Mouse (Mus musculus): Measurements from ENCODE around the gene Eif2b2. TPM values are rescaled to one million over a fixed set of nuclear protein-coding genes. Genes with fewer than 3 reads are reported as not detected.

Eif2b2 gene
- polyA plus RNA-seq, 1 experiment from 2014 or later, result 55.9 TPM

DNA sequence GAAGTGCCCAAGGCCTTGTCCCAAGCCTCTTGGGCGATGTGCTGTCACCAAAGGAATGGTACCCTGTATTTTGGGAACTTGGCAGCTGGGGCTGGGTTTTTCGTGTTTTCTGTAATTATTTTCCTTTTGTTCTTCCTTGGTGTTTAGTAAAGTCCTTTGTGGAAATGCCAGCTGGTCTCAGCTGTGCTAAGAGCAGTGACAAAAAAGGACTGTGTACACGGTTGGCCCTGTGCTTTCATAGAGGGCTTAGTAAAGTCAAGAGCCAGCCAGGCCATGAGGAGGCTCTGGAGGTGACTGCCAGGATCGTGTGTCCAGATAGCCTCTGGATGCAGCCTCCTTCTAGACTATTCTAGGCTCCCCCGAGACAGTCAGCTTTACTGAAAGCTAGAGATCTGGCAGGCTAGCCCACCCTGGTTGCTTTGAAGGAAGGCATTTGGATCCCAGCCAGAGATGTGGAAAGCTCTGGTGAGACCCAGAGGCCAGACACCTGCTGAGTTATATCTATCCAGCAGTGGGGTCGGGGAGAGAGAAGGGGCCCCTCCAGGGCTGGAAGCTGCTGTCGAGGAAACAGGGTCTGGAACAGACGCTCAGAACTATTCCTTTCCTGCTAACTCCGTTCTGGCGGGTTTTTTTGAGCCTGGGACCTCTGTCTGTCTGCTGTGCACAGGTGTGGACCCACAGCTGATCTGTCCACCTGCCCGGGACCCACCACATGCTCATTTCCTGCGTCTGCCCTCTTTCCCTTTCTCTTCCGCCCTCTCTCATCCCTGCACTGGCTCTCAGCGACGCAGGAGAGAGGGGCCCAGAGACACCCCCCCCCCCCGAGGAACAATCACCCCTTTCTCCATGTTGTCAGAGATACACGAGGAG, 37.6 kb upstream of the Eif2b2 start:
- H3K4me1 ChIP-seq, result peaks cover 41% of the 10 kb centered on the region
- peak overlapping the region; percentile 40 for H3K4me2 ChIP-seq
- no peak overlapping the region; the same call in 1 of the 2 replicates for H3K4me3 ChIP-seq
- no peak overlapping the region for H3K27ac ChIP-seq (replicated peaks)
- no peaks in the 10 kb centered on the region for H3K9me3 ChIP-seq
- H3K36me3 ChIP-seq, result no peaks in the 10 kb centered on the region
- WGBS, result 22% methylated on average over 17 of the region's 17 CpGs
- peaks cover 53% of the 10 kb centered on the region for H3K27me3 ChIP-seq (replicated peaks)
- no peak for ATAC-seq (ENCODE audit: extremely low read depth, insufficient number of reproducible peaks, low FRiP score, low TSS enrichment)
- H3K9ac ChIP-seq, result peak overlapping the region; percentile 50

DNA sequence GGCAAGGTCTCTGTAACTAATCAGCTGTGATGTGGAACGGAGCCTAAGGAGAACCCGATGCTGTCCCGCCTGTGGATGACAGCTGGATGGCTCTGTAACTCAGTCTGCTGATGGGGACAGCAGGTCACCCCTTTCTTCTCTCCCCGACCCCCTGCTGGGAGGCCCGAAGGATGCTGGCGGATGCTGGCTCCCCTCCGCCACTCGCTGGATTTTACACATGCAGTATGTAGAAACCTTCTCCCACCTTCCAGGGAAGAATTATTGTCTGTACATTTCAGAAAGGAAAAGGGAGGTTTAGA, 37.0 kb upstream of the Eif2b2 start:
- peaks cover 36% of the 10 kb centered on the region for H3K4me1 ChIP-seq
- no peaks in the 10 kb centered on the region for H3K36me3 ChIP-seq
- H3K27ac ChIP-seq (replicated peaks), result no peak overlapping the region
- H3K4me2 ChIP-seq, result peak overlapping the region; percentile 40; the same call in 1 of the 2 replicates
- peaks cover 53% of the 10 kb centered on the region for H3K27me3 ChIP-seq (replicated peaks)
- H3K4me3 ChIP-seq, result no peak overlapping the region; the same call in 1 of the 2 replicates
- no peak for ATAC-seq (ENCODE audit: extremely low read depth, insufficient number of reproducible peaks, low FRiP score, low TSS enrichment)
- peak overlapping the region; percentile 50 for H3K9ac ChIP-seq
- no peaks in the 10 kb centered on the region for H3K9me3 ChIP-seq
- 25% methylated on average over 8 of the region's 8 CpGs for WGBS

DNA sequence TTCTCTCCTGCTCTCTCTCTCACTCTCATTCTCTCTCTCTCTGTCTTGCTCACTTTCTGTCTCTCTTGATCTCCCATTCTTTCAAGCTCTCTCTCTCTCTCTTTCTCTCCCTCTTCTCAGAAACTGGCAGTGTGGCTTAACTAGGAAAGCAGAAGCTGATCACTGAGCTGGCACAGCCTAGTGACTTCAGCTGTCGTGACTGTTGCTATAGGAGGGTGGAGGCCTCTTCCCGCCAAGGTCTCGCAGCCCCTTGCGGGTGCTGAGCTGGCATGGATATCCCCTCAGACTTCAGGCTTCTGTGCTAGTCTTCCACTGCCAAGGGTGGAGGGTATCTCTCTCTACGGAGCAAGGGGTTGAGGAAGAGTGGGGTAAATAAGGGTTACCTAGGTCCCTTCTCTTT, 36.4 kb upstream of the Eif2b2 start:
- WGBS, result 70% methylated on average over 5 of the region's 5 CpGs
- peaks cover 49% of the 10 kb centered on the region for H3K27me3 ChIP-seq (replicated peaks)
- ATAC-seq (ENCODE audit: extremely low read depth, insufficient number of reproducible peaks, low FRiP score, low TSS enrichment), result no peak

DNA sequence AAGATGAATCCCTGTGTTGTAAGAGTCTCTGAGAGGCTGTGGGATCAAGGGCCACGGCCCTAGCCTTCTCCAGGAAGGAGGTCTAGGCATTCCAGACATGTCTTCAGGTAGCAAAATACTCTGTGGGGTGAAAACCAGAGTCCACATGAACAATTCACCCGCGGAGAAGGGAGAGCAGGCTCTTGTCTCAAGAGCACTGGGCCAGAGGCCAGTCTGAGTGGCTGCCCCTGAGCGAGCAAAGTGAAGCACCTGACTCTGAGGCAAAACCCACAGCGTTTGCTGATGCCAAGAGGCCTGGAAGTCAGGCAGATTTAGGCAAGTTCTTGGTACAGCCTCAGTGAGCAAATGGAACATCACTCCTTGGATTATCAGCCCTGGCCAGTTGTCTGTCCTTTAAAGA, 35.2 kb upstream of the Eif2b2 start:
- 52% methylated on average over 5 of the region's 5 CpGs for WGBS
- Histone ChIP-seq H3K27ac (replicated peaks) (no peak overlapping the region), H3K9me3 (no peaks in the 10 kb centered on the region), H3K27me3 (replicated peaks) (peaks cover 37% of the 10 kb centered on the region), H3K9ac (no peak overlapping the region), H3K36me3 (no peaks in the 10 kb centered on the region), H3K4me2 (no peak overlapping the region), H3K4me3 (no peak overlapping the region), H3K4me1 (peaks cover 31% of the 10 kb centered on the region)
- no peak for ATAC-seq (ENCODE audit: extremely low read depth, insufficient number of reproducible peaks, low FRiP score, low TSS enrichment)

More for the DNA sequence above, 36.4 kb upstream of the Eif2b2 start:
- peaks cover 31% of the 10 kb centered on the region for H3K4me1 ChIP-seq
- no peak overlapping the region for H3K4me2 ChIP-seq
- H3K36me3 ChIP-seq, result no peaks in the 10 kb centered on the region
- no peak overlapping the region for H3K27ac ChIP-seq (replicated peaks)
- no peaks in the 10 kb centered on the region for H3K9me3 ChIP-seq
- no peak overlapping the region for H3K9ac ChIP-seq
- H3K4me3 ChIP-seq, result no peak overlapping the region

DNA sequence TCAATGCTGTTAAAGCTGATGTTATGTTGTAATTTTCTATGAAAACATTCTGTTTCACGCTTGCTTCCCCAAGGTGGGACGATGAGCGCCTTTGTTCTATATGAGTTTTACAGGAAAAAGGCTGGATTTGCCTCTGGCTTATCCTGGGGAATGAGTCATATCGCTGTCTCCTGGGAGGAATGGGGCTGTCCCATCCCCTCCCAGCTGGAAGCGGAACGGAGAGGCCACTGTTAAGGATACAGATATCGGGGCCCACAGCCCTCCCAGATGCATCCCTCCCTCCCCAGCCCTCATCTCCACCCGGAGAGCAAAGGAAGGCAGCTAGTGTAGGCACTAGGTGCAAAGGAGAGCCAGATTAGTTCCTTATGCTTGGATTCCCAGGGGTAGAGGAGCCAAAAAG, 33.5 kb upstream of the Eif2b2 start:
- Histone ChIP-seq H3K9me3 (0 out of 2 replicates have a peak, but pooled peaks cover 4% of the 10 kb centered on the region), H3K9ac (no peak overlapping the region), H3K27ac (replicated peaks) (peak overlapping the region; percentile 68), H3K27me3 (replicated peaks) (peaks cover 21% of the 10 kb centered on the region), H3K4me3 (no peak overlapping the region), H3K4me1 (peaks cover 31% of the 10 kb centered on the region), H3K36me3 (no peaks in the 10 kb centered on the region), H3K4me2 (no peak overlapping the region)
- 28% methylated on average over 8 of the region's 8 CpGs for WGBS
- no peak; the same call in 1 of the 2 replicates for ATAC-seq (ENCODE audit: extremely low read depth, insufficient number of reproducible peaks, low FRiP score, low TSS enrichment)

DNA sequence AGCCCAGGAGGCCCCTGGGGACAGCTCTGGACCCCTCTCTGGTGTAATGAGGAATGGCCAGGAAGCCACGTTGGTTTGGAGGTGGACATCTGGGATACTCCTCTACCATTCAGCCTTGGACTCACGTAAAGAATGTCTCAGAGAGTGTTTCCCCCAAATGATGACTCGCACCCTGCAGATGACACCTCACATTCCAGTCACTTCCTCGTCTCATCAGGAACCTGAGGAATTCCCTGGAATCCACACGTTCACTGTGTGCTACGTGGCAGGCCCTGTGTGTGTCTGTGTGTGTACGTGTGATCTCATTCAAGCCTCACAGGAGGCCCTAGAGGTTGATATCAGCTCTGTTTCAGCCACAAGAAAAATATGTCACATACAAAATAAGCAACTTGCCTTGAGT, 32.9 kb upstream of the Eif2b2 start:
- Histone ChIP-seq H3K4me3 (no peak overlapping the region), H3K9me3 (0 out of 2 replicates have a peak, but pooled peaks cover 4% of the 10 kb centered on the region), H3K4me1 (peaks cover 28% of the 10 kb centered on the region), H3K9ac (no peak overlapping the region), H3K4me2 (no peak overlapping the region), H3K27ac (replicated peaks) (peak overlapping the region; percentile 68), H3K36me3 (no peaks in the 10 kb centered on the region), H3K27me3 (replicated peaks) (peaks cover 15% of the 10 kb centered on the region)
- no peak for ATAC-seq (ENCODE audit: extremely low read depth, insufficient number of reproducible peaks, low FRiP score, low TSS enrichment)
- 40% methylated on average over 7 of the region's 7 CpGs for WGBS

DNA sequence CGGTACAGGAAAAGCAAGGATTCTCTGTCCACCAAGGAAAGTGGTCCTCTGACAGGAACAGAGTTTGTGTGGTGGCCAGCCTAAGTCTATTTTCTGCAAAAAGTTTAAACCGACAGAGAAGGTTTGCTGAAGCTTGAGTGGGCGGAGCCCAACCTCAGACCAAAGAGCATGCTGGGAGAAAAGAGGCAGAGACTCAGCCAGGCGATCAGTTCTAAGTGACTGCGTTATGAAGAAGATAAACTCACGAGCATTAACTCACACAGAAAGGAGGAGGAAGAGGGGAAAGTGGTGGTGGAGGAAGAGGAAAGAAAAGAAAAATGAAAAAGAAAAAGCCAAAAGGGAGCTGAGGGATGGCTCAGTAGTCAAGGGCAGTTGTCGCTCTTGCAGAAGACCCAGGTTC, 29.0 kb upstream of the Eif2b2 start:
- no peak overlapping the region for H3K27ac ChIP-seq (replicated peaks)
- no peak overlapping the region for H3K9ac ChIP-seq
- 0 out of 2 replicates have a peak, but pooled peaks cover 4% of the 10 kb centered on the region for H3K9me3 ChIP-seq
- H3K4me2 ChIP-seq, result no peak overlapping the region
- no peaks in the 10 kb centered on the region for H3K36me3 ChIP-seq
- 71% methylated on average over 7 of the region's 7 CpGs for WGBS
- no peak overlapping the region for H3K4me3 ChIP-seq
- no peak for ATAC-seq (ENCODE audit: extremely low read depth, insufficient number of reproducible peaks, low FRiP score, low TSS enrichment)
- peaks cover 41% of the 10 kb centered on the region for H3K4me1 ChIP-seq
- peaks cover 10% of the 10 kb centered on the region for H3K27me3 ChIP-seq (replicated peaks)

DNA sequence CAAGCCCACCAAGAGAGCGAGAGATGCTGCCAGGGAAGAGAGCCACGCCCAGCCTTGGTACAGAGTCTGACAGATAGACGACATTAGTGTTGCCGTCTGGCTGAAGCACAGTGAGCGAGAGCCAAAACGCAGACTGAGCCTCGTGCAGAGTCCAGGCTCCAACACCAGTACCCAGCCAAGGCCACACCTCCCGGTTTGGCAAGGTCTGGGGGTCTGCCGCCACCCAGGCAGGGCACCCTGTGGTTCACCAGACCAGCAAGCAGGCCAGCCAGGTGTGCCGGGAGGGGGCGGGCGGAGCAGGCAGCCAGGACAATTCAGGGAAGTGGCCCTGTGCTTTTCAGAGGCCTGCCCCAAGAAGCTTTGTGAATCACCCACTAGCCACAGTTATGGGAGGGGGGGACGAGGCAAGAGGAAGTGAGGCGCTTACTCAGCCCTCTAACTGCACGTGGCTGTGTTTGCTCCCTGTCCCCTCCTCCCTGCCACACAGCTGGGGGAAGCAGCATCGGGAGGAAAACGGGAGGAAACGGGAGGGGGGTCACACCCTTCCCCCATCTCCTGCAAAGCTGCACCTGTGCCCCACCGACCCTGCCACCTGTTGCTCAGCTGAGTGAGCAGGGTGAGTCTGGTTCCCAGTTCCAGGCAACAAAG, 26.7 kb upstream of the Eif2b2 start:
- Histone ChIP-seq H3K4me3 (no peak overlapping the region), H3K4me1 (peaks cover 51% of the 10 kb centered on the region), H3K4me2 (no peak overlapping the region), H3K9ac (peak overlapping the region; percentile 40; the same call in 1 of the 2 replicates), H3K27me3 (replicated peaks) (peaks cover 12% of the 10 kb centered on the region), H3K9me3 (0 out of 2 replicates have a peak, but pooled peaks cover 4% of the 10 kb centered on the region), H3K27ac (replicated peaks) (no peak overlapping the region), H3K36me3 (no peaks in the 10 kb centered on the region)
- ATAC-seq (ENCODE audit: extremely low read depth, insufficient number of reproducible peaks, low FRiP score, low TSS enrichment), result no peak
- WGBS, result 31% methylated on average over 19 of the region's 19 CpGs

DNA sequence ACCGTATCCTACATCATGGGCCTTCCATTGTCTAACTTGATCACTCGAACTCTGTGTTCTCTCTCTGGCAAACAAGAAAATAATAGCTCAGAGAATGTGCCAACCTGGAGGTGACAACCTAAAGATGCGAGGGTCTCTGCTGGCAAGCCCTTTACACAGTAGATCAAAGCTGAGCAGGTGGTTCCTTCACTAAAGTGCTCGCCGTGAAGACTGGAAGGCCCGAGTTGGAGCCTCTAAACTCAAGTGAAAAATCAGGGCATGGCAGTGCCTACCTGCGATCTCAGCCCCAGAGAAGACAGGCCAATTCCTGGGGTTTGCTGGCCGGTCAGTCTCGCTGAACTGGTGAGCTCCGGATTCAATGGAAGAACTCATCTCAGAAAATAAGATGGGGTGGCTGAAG, 26.1 kb upstream of the Eif2b2 start:
- peaks cover 57% of the 10 kb centered on the region for H3K4me1 ChIP-seq
- ATAC-seq (ENCODE audit: extremely low read depth, insufficient number of reproducible peaks, low FRiP score, low TSS enrichment), result no peak
- H3K27ac ChIP-seq (replicated peaks), result no peak overlapping the region
- H3K4me3 ChIP-seq, result no peak overlapping the region
- H3K4me2 ChIP-seq, result no peak overlapping the region
- no peaks in the 10 kb centered on the region for H3K36me3 ChIP-seq
- H3K9me3 ChIP-seq, result 0 out of 2 replicates have a peak, but pooled peaks cover 4% of the 10 kb centered on the region
- WGBS, result 82% methylated on average over 10 of the region's 10 CpGs
- no peak overlapping the region for H3K9ac ChIP-seq
- peaks cover 12% of the 10 kb centered on the region for H3K27me3 ChIP-seq (replicated peaks)

DNA sequence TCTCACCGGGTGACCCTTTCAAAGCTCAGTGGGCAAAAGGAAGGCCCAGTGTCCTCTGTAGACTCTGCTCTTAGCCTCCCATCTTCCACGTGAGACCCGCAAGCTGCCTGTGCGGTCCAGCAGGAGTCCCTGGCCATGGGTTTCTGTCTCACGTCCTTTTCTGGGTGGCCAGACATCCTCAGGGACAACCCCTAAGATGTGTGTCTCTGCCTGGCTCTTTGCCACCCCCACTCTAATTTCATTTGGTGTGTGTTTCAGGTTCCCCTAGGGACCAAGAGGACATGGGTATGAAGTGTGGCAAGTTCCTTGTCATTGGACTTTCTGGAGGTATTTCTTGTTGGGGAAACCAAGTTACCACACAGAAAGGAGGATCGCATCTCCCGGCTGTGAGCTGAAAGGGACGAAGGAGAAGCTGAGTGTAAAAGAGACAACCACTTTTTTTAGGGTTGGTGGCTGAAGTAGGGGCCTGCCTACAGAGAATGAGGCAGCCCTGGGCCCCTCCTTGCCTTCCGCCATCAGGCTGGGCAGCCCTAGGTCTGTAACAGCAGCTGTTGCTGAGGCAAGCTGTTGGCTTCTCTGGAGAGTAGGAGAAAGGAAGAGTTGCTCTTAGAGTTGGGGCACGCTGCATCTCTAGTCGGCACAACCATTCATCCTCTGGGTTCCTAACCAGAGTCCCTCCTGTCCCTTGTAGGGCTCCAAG, 25.2 kb upstream of the Eif2b2 start:
- Histone ChIP-seq H3K4me2 (0 out of 2 replicates have a peak overlapping the region, but pooled peaks have one; percentile 2), H3K36me3 (no peaks in the 10 kb centered on the region), H3K27me3 (replicated peaks) (peaks cover 14% of the 10 kb centered on the region), H3K9ac (no peak overlapping the region), H3K4me1 (peaks cover 60% of the 10 kb centered on the region), H3K4me3 (no peak overlapping the region), H3K9me3 (0 out of 2 replicates have a peak, but pooled peaks cover 4% of the 10 kb centered on the region), H3K27ac (replicated peaks) (peak overlapping the region; percentile 45)
- ATAC-seq (ENCODE audit: extremely low read depth, insufficient number of reproducible peaks, low FRiP score, low TSS enrichment), result no peak
- 84% methylated on average over 11 of the region's 11 CpGs for WGBS

DNA sequence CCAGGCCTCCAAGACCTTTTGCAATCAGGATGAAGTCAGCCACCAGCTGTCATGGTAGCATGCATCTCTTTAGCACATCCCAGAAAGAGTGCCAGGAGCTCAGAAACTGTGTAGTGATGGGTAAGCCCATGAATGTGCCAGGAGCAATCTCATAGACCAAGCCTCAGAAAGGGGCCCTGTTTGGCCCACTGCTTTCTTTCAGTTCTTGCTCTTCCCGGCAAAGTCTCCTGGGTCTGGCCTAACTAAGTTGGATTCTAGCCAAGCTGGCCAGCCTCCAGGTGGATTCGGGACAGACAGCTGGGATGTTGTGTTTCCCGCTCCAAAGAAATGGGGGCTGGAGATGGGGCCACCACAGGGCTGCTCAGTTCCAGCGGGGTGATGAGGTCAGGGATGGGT, 24.7 kb upstream of the Eif2b2 start:
- peaks cover 60% of the 10 kb centered on the region for H3K4me1 ChIP-seq
- H3K4me2 ChIP-seq, result peak overlapping the region; percentile 2; the same call in 1 of the 2 replicates
- H3K36me3 ChIP-seq, result no peaks in the 10 kb centered on the region
- 13% methylated on average over 4 of the region's 4 CpGs for WGBS
- H3K27me3 ChIP-seq (replicated peaks), result peaks cover 19% of the 10 kb centered on the region
- no peaks in the 10 kb centered on the region for H3K9me3 ChIP-seq
- no peak for ATAC-seq (ENCODE audit: extremely low read depth, insufficient number of reproducible peaks, low FRiP score, low TSS enrichment)
- H3K27ac ChIP-seq (replicated peaks), result peak overlapping the region; percentile 45
- no peak overlapping the region for H3K9ac ChIP-seq
- no peak overlapping the region for H3K4me3 ChIP-seq
